Mouse (Mus musculus) thymus, adult 2 months (tissue): ENCODE measurements at regions not wholly inside any gene's neighbourhood (a gene's known extent, or its start where the extent isn't known, plus 50 kb on each side); places are given as distances from the start of the nearest gene placed in this dataset.

Experiments
- DNase-seq: peaks from one replicate; pipeline ENCODE4 v3.0.0; 2021
- H3K27ac ChIP-seq: fragments of 200-500 bp; 2 replicates; pipeline ENCODE4 v1.5.1; 2012; ENCODE audit warnings: low read length, control low read depth; ENCODE audit not compliant: control insufficient read depth, insufficient read depth
- H3K27me3 ChIP-seq: fragments of 200-500 bp; 2 replicates; pipeline ENCODE4 v1.6.1; 2012; ENCODE audit warnings: mild to moderate bottlenecking, low read length, moderate library complexity, mixed read lengths; ENCODE audit not compliant: control insufficient read depth, insufficient read depth
- H3K36me3 ChIP-seq: fragments of 200-500 bp; 2 replicates; pipeline ENCODE4 v1.6.1; 2012; ENCODE audit warnings: mild to moderate bottlenecking, low read length, moderate library complexity; ENCODE audit not compliant: control insufficient read depth, insufficient read depth
- H3K4me1 ChIP-seq: fragments of 200-500 bp; replicated peaks from 2 replicates; pipeline ENCODE4 v1.6.1; 2012; ENCODE audit warnings: low read length; ENCODE audit not compliant: control insufficient read depth, insufficient read depth
- H3K4me3 ChIP-seq: fragments of 200-500 bp; 2 replicates; pipeline ENCODE4 v1.5.1; 2012; ENCODE audit warnings: mild to moderate bottlenecking, low read length, control low read depth, moderate library complexity; ENCODE audit not compliant: control insufficient read depth, insufficient read depth
- CTCF ChIP-seq: fragments of 200-500 bp; IDR thresholded peaks from 2 replicates; pipeline ENCODE4 v1.5.1; 2012; ENCODE audit warnings: mild to moderate bottlenecking, control low read depth, low read length, moderate library complexity, borderline replicate concordance; ENCODE audit not compliant: control insufficient read depth, poor library complexity, insufficient read depth; ENCODE audit errors: extremely low read depth
- POLR2A ChIP-seq: fragments of 200-500 bp; IDR thresholded peaks from 2 replicates; pipeline ENCODE4 v1.6.1; 2012; ENCODE audit warnings: mild to moderate bottlenecking, low read length, control low read depth, moderate library complexity; ENCODE audit not compliant: control insufficient read depth, poor library complexity, insufficient read depth; ENCODE audit errors: extremely low read depth
- WGBS: fragments of 180-500 bp; shearing (Covaris S2); methylation state at CpG from one replicate; pipeline ENCODE4 v1.1.7; 2018; 5-methylcytosine and 5-hydroxymethylcytosine counted together

DNA sequence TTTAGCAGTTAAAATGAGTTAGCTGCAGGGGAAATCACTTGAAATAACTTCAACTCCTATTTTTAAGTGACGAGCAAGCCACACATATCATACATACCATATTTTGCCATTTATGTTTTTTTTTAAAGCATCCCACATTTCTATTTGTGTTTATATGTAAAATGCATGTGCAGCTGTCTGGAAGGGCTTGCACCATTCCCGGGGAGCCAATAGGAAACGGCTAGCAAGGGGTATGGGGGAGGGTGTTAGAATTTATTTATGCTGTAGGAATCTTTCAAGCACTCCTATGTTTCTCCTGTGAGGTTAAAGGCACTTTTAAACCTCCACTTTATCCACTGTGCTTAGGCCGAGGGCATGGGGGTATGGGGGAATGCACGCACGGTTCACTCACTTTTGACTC, 168.1 kb upstream of the Nectin1 start:
- Histone ChIP-seq H3K4me3 (no peak overlapping the region), H3K36me3 (no peaks in the 10 kb centered on the region), H3K27ac (no peak overlapping the region), H3K27me3 (no peaks in the 10 kb centered on the region), H3K4me1 (no peaks in the 10 kb centered on the region)
- DNase-seq = no peak
- 95% methylated on average over 6 of the region's 6 CpGs for WGBS
- TF ChIP-seq CTCF (no peak), POLR2A (no peak)

DNA sequence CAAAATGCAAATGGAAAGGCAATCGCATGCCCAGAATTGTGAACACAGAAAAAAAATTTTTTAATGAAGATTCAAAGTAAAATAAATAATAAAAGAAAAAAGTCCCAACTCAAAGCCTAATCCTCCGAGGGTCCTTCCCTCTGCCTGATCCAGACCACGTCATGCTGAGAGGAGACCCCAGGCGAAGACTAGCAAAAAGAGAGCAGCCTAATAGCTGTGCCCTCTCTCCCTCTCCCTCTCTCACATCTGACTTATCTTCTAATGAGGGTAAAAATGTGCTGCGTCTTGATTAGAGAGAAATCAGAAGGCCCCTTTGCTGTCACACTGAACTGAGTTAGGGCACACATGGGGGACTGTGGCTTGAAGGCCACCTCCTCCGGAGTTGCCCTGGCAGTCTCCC, 163.1 kb upstream of the Nectin1 start:
- no peak overlapping the region for H3K4me3 ChIP-seq
- WGBS = 68% methylated on average over 6 of the region's 6 CpGs

DNA sequence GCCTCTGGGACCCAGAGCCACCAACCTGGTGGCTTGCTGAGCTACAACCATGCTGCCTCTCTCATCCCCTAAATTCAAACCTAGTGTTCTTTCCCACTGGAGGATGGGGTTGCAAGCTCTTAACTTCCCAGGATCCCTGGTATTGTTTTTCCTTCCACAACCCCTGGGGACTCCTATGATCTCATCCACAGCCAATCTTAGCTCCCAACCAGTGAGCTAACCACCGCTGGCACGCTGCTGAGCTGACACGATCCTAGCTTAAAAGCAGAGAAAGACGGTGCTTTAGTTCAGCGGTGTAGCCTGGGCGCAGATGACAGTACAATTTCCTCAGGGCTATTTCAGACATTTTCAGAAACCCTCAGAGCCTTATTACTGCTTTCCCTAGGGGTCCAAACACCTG, 158.2 kb upstream of the Nectin1 start:
- Histone ChIP-seq H3K27me3 (no peaks in the 10 kb centered on the region), H3K36me3 (no peaks in the 10 kb centered on the region), H3K4me1 (no peaks in the 10 kb centered on the region), H3K4me3 (no peak overlapping the region), H3K27ac (no peak overlapping the region)
- TF ChIP-seq CTCF = no peak
- no peak for TF ChIP-seq POLR2A
- 80% methylated on average over 6 of the region's 6 CpGs for WGBS
- DNase-seq = no peak

More for the DNA sequence above, 163.1 kb upstream of the Nectin1 start:
- DNase-seq = no peak
- no peak for TF ChIP-seq POLR2A
- no peak for TF ChIP-seq CTCF
- no peaks in the 10 kb centered on the region for H3K27me3 ChIP-seq
- H3K4me1 ChIP-seq = no peaks in the 10 kb centered on the region
- no peaks in the 10 kb centered on the region for H3K36me3 ChIP-seq
- no peak overlapping the region for H3K27ac ChIP-seq

DNA sequence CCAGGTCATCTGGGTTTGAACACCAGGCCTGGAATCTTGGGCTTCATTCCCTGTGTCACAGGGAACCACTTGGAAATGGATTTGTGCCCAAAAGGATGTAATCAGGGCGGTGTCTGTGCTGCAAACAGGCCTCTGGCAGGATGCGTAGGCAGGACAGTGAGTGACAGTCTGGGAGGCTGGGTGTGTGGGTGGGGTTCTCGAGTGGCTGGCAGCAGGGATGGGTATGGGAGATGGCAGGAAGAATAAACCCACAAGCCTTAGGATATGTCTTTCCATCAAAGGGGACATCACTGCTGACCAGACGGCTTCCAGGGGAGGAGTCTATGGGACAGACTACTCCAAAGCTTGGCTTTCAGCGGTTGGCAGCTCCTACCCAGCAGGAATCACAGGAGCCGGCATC, 150.5 kb upstream of the Nectin1 start:
- no peaks in the 10 kb centered on the region for H3K27me3 ChIP-seq
- no peaks in the 10 kb centered on the region for H3K36me3 ChIP-seq
- H3K4me3 ChIP-seq = no peak overlapping the region
- no peak overlapping the region for H3K27ac ChIP-seq
- no peak for TF ChIP-seq POLR2A
- no peak for TF ChIP-seq CTCF
- no peak for DNase-seq
- no peaks in the 10 kb centered on the region for H3K4me1 ChIP-seq
- whole genome bisulfite sequencing = 85% methylated on average over 6 of the region's 6 CpGs

DNA sequence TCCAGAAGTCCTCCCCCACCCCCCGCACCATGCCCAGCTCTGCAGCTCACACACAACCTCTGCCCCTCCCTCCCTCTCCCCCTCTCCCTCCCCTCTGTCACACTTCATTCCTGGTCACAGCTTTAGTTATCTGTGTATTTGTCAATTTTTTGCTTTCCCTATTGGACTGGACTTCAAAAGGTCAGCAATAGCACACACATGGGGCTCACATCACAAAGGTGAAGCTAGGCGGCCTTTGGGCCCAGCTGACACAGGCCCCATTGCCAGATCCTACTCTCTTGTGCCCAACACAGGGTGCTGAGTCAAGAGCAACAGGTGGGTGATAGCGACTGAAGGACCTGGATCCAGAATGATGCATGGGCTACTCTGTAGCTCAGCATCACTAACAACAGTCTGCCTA, 149.0 kb upstream of the Nectin1 start:
- DNase-seq = no peak
- H3K36me3 ChIP-seq = no peaks in the 10 kb centered on the region
- WGBS = 87% methylated on average over 3 of the region's 3 CpGs
- H3K4me3 ChIP-seq = no peak overlapping the region
- H3K27me3 ChIP-seq = no peaks in the 10 kb centered on the region
- TF ChIP-seq CTCF (no peak), POLR2A (no peak)
- no peak overlapping the region for H3K27ac ChIP-seq
- no peaks in the 10 kb centered on the region for H3K4me1 ChIP-seq

DNA sequence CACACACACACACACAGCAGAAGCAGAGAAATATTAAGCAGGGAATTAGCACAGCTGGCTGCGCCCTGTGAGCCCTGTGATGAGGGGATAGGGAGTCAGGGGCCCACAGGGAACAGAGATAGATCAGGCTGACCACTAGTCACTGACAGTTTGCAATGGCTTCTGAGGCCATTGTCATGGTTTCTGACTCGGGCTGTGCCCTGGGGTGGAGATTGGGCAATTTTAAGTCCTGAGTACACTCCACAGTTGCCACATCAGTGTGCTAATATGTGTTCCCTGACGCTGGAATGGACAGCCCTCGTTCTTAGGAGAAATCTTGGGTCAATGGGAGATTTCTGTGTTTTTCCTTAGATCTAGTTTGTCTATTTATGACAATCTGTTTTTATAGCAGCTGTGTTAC, 148.3 kb upstream of the Nectin1 start:
- Histone ChIP-seq H3K4me3 (no peak overlapping the region), H3K36me3 (no peaks in the 10 kb centered on the region), H3K27me3 (no peaks in the 10 kb centered on the region), H3K27ac (no peak overlapping the region), H3K4me1 (no peaks in the 10 kb centered on the region)
- no peak for TF ChIP-seq CTCF
- no peak for TF ChIP-seq POLR2A
- no peak for DNase-seq
- WGBS = 77% methylated on average over 4 of the region's 4 CpGs

DNA sequence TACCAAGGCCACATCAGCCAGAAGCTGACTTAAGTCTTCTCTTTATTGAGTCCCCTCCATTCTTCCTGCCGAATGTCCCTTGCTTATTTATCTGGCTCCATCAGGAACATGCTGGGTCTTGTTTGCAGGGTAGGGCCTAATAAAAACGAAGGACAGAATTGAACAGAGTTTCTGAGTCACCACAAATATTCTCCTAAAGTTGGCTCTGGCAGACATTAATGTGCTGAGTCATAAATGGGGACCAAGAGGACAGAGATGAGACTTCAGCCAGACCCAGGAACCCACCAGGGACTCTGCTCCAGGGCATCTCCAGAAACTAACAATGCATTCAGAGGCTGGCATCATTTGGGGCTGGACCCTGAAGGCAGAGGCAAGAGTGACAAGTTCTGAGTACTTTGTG, 143.4 kb upstream of the Nectin1 start:
- Histone ChIP-seq H3K4me1 (no peaks in the 10 kb centered on the region), H3K36me3 (no peaks in the 10 kb centered on the region), H3K4me3 (no peak overlapping the region), H3K27me3 (no peaks in the 10 kb centered on the region), H3K27ac (no peak overlapping the region)
- DNase-seq = no peak
- no peak for TF ChIP-seq CTCF
- no peak for TF ChIP-seq POLR2A
- 56% methylated on average over 2 of the region's 2 CpGs for WGBS

DNA sequence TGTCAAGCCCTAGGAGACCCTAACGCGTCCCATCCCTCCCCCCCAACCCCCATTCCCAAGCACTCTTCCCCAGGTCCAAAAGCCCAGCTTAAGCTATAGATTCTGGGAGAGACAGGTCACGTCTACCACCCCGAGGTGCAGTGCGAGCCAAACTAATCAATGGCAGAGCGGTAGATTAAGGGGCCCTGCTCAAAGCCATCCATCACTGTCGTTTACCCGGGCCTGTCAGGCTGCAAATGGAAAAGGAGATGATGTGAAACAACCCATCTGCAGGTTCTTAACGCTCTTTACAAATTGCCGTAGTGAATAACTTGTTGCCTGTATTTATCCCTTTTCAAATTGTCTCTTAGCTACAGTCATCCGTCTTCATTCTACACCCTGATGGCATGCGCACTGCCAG, 126.2 kb upstream of the Nectin1 start:
- TF ChIP-seq POLR2A = no peak
- no peak for TF ChIP-seq CTCF
- Histone ChIP-seq H3K4me1 (no peaks in the 10 kb centered on the region), H3K27ac (no peak overlapping the region), H3K4me3 (no peak overlapping the region), H3K36me3 (no peaks in the 10 kb centered on the region), H3K27me3 (no peaks in the 10 kb centered on the region)
- DNase-seq = no peak
- 32% methylated on average over 12 of the region's 12 CpGs for WGBS
